Mouse (Mus musculus): Measurements from ENCODE around the gene Aurkb. TPM values are rescaled to one million over a fixed set of nuclear protein-coding genes. Genes with fewer than 3 reads are reported as not detected.
"Not testable (repeated sequence)": the region's sequence is repeated elsewhere in the genome, so short reads cannot be mapped to it uniquely, and the experiment has no call there.

Gene Aurkb
- polyA plus RNA-seq, 2 experiments = 109 to 124 TPM

GRCm38 (mm10) chr11:69008182-69009121 is 37.0 kb upstream of the Aurkb start, which contains the start of gene Pfas:
TSS of gene Pfas (minus strand) at chr11:69008460.
- no peak for TF ChIP-seq POLR2A (IDR thresholded peaks at IDR 0.05; ENCODE audit: borderline replicate concordance, extremely low read depth, insufficient read depth, insufficient read length)
- Histone ChIP-seq H3K27ac (replicated peaks; ENCODE audit: low read depth, low read length) (no peak within 1 kb of the TSS; the same call in 1 of the 2 replicates), H3K36me3 (ENCODE audit: control insufficient read depth, insufficient read depth, low read length) (peaks cover 1% of the 10 kb centered on the region; the same call in 1 of the 2 replicates), H3K9me3 (ENCODE audit: control insufficient read depth, low read length) (no peaks in the 10 kb centered on the region), H3K4me1 (ENCODE audit: control insufficient read depth, insufficient read depth, low read length) (peaks cover 6% of the 10 kb centered on the region), H3K4me3 (replicated peaks; ENCODE audit: low read length) (peak within 1 kb of the TSS; percentile 70), H3K9ac (ENCODE audit: low read depth, low read length, severe bottlenecking) (peak within 1 kb of the TSS; percentile 67), H3K4me2 (replicated peaks; ENCODE audit: low read depth, low read length, severe bottlenecking) (peak within 1 kb of the TSS; percentile 66), H3K27me3 (ENCODE audit: control insufficient read depth, insufficient read depth, low read length) (no peaks in the 10 kb centered on the region)
- WGBS = 10% methylated on average over 38 of the region's 38 CpGs
- DNase-seq (ENCODE audit: low spot score) (peak; percentile 93), ATAC-seq (ENCODE audit: low FRiP score, low read depth) (peak; percentile 82)

GRCm38 (mm10) chr11:69009508-69009907 is 35.9 kb upstream of the Aurkb start:
- H3K9ac ChIP-seq (ENCODE audit: low read depth, low read length, severe bottlenecking) = no peak overlapping the region
- no peaks in the 10 kb centered on the region for H3K36me3 ChIP-seq (ENCODE audit: control insufficient read depth, insufficient read depth, low read length)
- H3K27ac ChIP-seq (replicated peaks; ENCODE audit: low read depth, low read length) = no peak overlapping the region
- no peak for ATAC-seq (ENCODE audit: low FRiP score, low read depth)
- H3K9me3 ChIP-seq (ENCODE audit: control insufficient read depth, low read length) = no peaks in the 10 kb centered on the region
- H3K4me3 ChIP-seq (replicated peaks; ENCODE audit: low read length) = no peak overlapping the region
- no peak for TF ChIP-seq POLR2A (IDR thresholded peaks at IDR 0.05; ENCODE audit: borderline replicate concordance, extremely low read depth, insufficient read depth, insufficient read length)
- no peak overlapping the region for H3K4me2 ChIP-seq (replicated peaks; ENCODE audit: low read depth, low read length, severe bottlenecking)
- 91% methylated on average over 1 of the region's 1 CpGs for WGBS
- H3K4me1 ChIP-seq (ENCODE audit: control insufficient read depth, insufficient read depth, low read length) = peaks cover 6% of the 10 kb centered on the region
- DNase-seq (ENCODE audit: low spot score) = no peak
- no peaks in the 10 kb centered on the region for H3K27me3 ChIP-seq (ENCODE audit: control insufficient read depth, insufficient read depth, low read length)

- 89% methylated on average over 15 of the region's 15 CpGs for WGBS
- no peak overlapping the region for H3K9ac ChIP-seq (ENCODE audit: low read depth, low read length, severe bottlenecking)
- 0 out of 2 replicates have a peak overlapping the region, but pooled peaks have one; percentile 84 for H3K4me2 ChIP-seq (replicated peaks; ENCODE audit: low read depth, low read length, severe bottlenecking)
- no peaks in the 10 kb centered on the region for H3K9me3 ChIP-seq (ENCODE audit: control insufficient read depth, low read length)
- no peaks in the 10 kb centered on the region for H3K36me3 ChIP-seq (ENCODE audit: control insufficient read depth, insufficient read depth, low read length)
- H3K27ac ChIP-seq (replicated peaks; ENCODE audit: low read depth, low read length) = no peak overlapping the region
- no peak for ATAC-seq (ENCODE audit: low FRiP score, low read depth)
- H3K4me3 ChIP-seq (replicated peaks; ENCODE audit: low read length) = no peak overlapping the region
- no peaks in the 10 kb centered on the region for H3K27me3 ChIP-seq (ENCODE audit: control insufficient read depth, insufficient read depth, low read length)
- DNase-seq (ENCODE audit: low spot score) = no peak
- peaks cover 6% of the 10 kb centered on the region for H3K4me1 ChIP-seq (ENCODE audit: control insufficient read depth, insufficient read depth, low read length)
- TF ChIP-seq POLR2A (IDR thresholded peaks at IDR 0.05; ENCODE audit: borderline replicate concordance, extremely low read depth, insufficient read depth, insufficient read length) = no peak
Observed at GRCm38 (mm10) chr11:69010400-69011323, 34.8 kb upstream of the Aurkb start.

- not testable (repeated sequence) for H3K9me3 ChIP-seq (ENCODE audit: control insufficient read depth, low read length); ATAC-seq (ENCODE audit: low FRiP score, low read depth); H3K27me3 ChIP-seq (ENCODE audit: control insufficient read depth, insufficient read depth, low read length); H3K4me1 ChIP-seq (ENCODE audit: control insufficient read depth, insufficient read depth, low read length); DNase-seq (ENCODE audit: low spot score); H3K36me3 ChIP-seq (ENCODE audit: control insufficient read depth, insufficient read depth, low read length)
- peak overlapping the region; percentile 84 for H3K4me2 ChIP-seq (replicated peaks; ENCODE audit: low read depth, low read length, severe bottlenecking)
- H3K9ac ChIP-seq (ENCODE audit: low read depth, low read length, severe bottlenecking) = 0 out of 2 replicates have a peak overlapping the region, but pooled peaks have one; percentile 59
- WGBS = 75% methylated on average over 2 of the region's 2 CpGs
- peak overlapping the region; percentile 53 for H3K4me3 ChIP-seq (replicated peaks; ENCODE audit: low read length)
- peak overlapping the region; percentile 78; the same call in 1 of the 2 replicates for H3K27ac ChIP-seq (replicated peaks; ENCODE audit: low read depth, low read length)
Observed at GRCm38 (mm10) chr11:69011445-69011844, 34.0 kb upstream of the Aurkb start.

- peak; percentile 63; the same call in 1 of the 2 replicates for ATAC-seq (ENCODE audit: low FRiP score, low read depth)
- peak overlapping the region; percentile 78 for H3K27ac ChIP-seq (replicated peaks; ENCODE audit: low read depth, low read length)
- H3K9ac ChIP-seq (ENCODE audit: low read depth, low read length, severe bottlenecking) = peak overlapping the region; percentile 59
- H3K4me1 ChIP-seq (ENCODE audit: control insufficient read depth, insufficient read depth, low read length) = peaks cover 13% of the 10 kb centered on the region
- WGBS = 1% methylated on average over 18 of the region's 18 CpGs
- no peaks in the 10 kb centered on the region for H3K27me3 ChIP-seq (ENCODE audit: control insufficient read depth, insufficient read depth, low read length)
- H3K9me3 ChIP-seq (ENCODE audit: control insufficient read depth, low read length) = no peaks in the 10 kb centered on the region
- H3K36me3 ChIP-seq (ENCODE audit: control insufficient read depth, insufficient read depth, low read length) = no peaks in the 10 kb centered on the region
- TF ChIP-seq POLR2A (IDR thresholded peaks at IDR 0.05; ENCODE audit: borderline replicate concordance, extremely low read depth, insufficient read depth, insufficient read length) = no peak
- DNase-seq (ENCODE audit: low spot score) = peak; percentile 91
- H3K4me3 ChIP-seq (replicated peaks; ENCODE audit: low read length) = peak overlapping the region; percentile 53
- peak overlapping the region; percentile 84 for H3K4me2 ChIP-seq (replicated peaks; ENCODE audit: low read depth, low read length, severe bottlenecking)
Observed at GRCm38 (mm10) chr11:69012071-69012601, 33.3 kb upstream of the Aurkb start.
